Mouse (Mus musculus) ovary, postnatal 10 days (tissue): ENCODE data around the gene Nxph1.

Source experiments
- DNase-seq: peaks from one replicate; pipeline ENCODE4 v3.0.0; 2022; ENCODE audit warnings: low spot score

Gene Nxph1

GRCm38 (mm10) chr6:8948131-8948470 lies at the start of gene Nxph1:
Nxph1 (plus strand) TSS chr6:8948431.
- DNase-seq: no peak

- DNase-seq: no peak
Measured at GRCm38 (mm10) chr6:8900021-8900728, 48.1 kb upstream of the Nxph1 start.

GRCm38 (mm10) chr6:8900729-8901122 lies 47.5 kb upstream of the Nxph1 start:
- no peak for DNase-seq

- no peak for DNase-seq
Measured at GRCm38 (mm10) chr6:8907917-8908316, 40.3 kb upstream of the Nxph1 start.

GRCm38 (mm10) chr6:8913404-8913803 lies 34.8 kb upstream of the Nxph1 start:
- DNase-seq: no peak

GRCm38 (mm10) chr6:8914682-8915081 lies 33.5 kb upstream of the Nxph1 start:
- DNase-seq: no peak

- DNase-seq: no peak
Measured at GRCm38 (mm10) chr6:8924481-8924880, 23.8 kb upstream of the Nxph1 start.

GRCm38 (mm10) chr6:8935241-8935640 lies 13.0 kb upstream of the Nxph1 start:
- DNase-seq: no peak

GRCm38 (mm10) chr6:8935705-8936104 lies 12.5 kb upstream of the Nxph1 start:
- no peak for DNase-seq

- DNase-seq: no peak
Measured at GRCm38 (mm10) chr6:8936168-8936567, 12.1 kb upstream of the Nxph1 start.

- no peak for DNase-seq
Measured at GRCm38 (mm10) chr6:8948471-8949411, 510 bp downstream of the Nxph1 start.

- no peak for DNase-seq
Measured at GRCm38 (mm10) chr6:8949665-8950201, 1.5 kb downstream of the Nxph1 start.

GRCm38 (mm10) chr6:8950611-8951325 lies 2.5 kb downstream of the Nxph1 start:
- no peak for DNase-seq

GRCm38 (mm10) chr6:8951326-8951695 lies 3.1 kb downstream of the Nxph1 start:
- no peak for DNase-seq

GRCm38 (mm10) chr6:8951884-8952590 lies 3.8 kb downstream of the Nxph1 start:
- DNase-seq: no peak

- no peak for DNase-seq
Measured at GRCm38 (mm10) chr6:8955817-8956529, 7.7 kb downstream of the Nxph1 start.

GRCm38 (mm10) chr6:8956743-8957528 lies 8.7 kb downstream of the Nxph1 start:
- no peak for DNase-seq

- no peak for DNase-seq
Measured at GRCm38 (mm10) chr6:8957529-8957887, 9.3 kb downstream of the Nxph1 start.

- DNase-seq: no peak
Measured at GRCm38 (mm10) chr6:8958081-8958919, 10.1 kb downstream of the Nxph1 start.
